Comparison of ENCODE assay signal across 14 mouse cellular contexts in genomic region chr11:76042041-76042638, GRCm38 (mm10). TPM values are rescaled to one million over a fixed set of nuclear protein-coding genes. Genes with fewer than 3 reads are reported as not detected.
DNase-seq lines count a peak whose midpoint lies in the region; ATAC-seq and TF ChIP-seq lines count a peak whose summit lies in the region.
"Had no signal": no experiment of that assay in that cellular context is flagged by ENCODE, and none has a peak within 500 bp of the region (broad histone marks: within the 10 kb centered on the region; RNA-seq: fewer than 3 reads in every experiment).

No protein-coding gene starts in this region.

- no peak for DNase-seq in forebrain, postnatal 0 days
- DNase-seq in forebrain, embryonic 14.5 days (ENCODE audit: low spot score) = no peak
- DNase-seq in lung, adult 18-20 months = no peak
- peak; percentile 25 for DNase-seq in heart, postnatal 25 days (ENCODE audit: low spot score)
- no peak for DNase-seq in stomach, postnatal 0 days (ENCODE audit: low spot score)
- no peak for DNase-seq in adrenal gland, postnatal 4 days (ENCODE audit: low spot score in 2 of 2)
- DNase-seq in urinary bladder, postnatal 25 days (ENCODE audit: low spot score) = no peak
- DNase-seq: kidney, adult 11 months; liver had no signal

- no peaks in the 10 kb centered on the region for H3K27me3 ChIP-seq in forebrain, postnatal 0 days (ENCODE audit: insufficient read depth, low read length)
- no peaks in the 10 kb centered on the region for H3K27me3 ChIP-seq in forebrain, embryonic 14.5 days (replicated peaks; ENCODE audit: control insufficient read depth, insufficient read depth, low read length)
- no peaks in the 10 kb centered on the region for H3K27me3 ChIP-seq in lung, embryonic 15.5 days
- no peaks in the 10 kb centered on the region for H3K27me3 ChIP-seq in stomach, postnatal 0 days (ENCODE audit: control insufficient read depth, insufficient read depth, low read length)
- H3K27me3 ChIP-seq: stomach, embryonic 15.5 days had no signal

- H3K4me2 ChIP-seq in forebrain, postnatal 0 days (ENCODE audit: low read depth) = no peak overlapping the region
- no peak overlapping the region for H3K4me2 ChIP-seq in forebrain, embryonic 14.5 days (ENCODE audit: low read length)
- no peak overlapping the region for H3K4me2 ChIP-seq in lung, embryonic 15.5 days
- no peak overlapping the region for H3K4me2 ChIP-seq in stomach, postnatal 0 days (replicated peaks; ENCODE audit: low read depth)
- H3K4me2 ChIP-seq: stomach, embryonic 15.5 days had no signal

- H3K4me3 ChIP-seq in forebrain, postnatal 0 days (ENCODE audit: low read depth, low read length) = no peak overlapping the region
- H3K4me3 ChIP-seq in forebrain, embryonic 14.5 days (ENCODE audit: low read depth, low read length) = no peak overlapping the region
- no peak overlapping the region for H3K4me3 ChIP-seq in lung, embryonic 15.5 days
- no peak overlapping the region for H3K4me3 ChIP-seq in stomach, postnatal 0 days (ENCODE audit: low read depth, low read length)
- H3K4me3 ChIP-seq: stomach, embryonic 15.5 days had no signal

- 64% methylated on average over 10 of the region's 10 CpGs for WGBS in forebrain, postnatal 0 days
- 72% methylated on average over 10 of the region's 10 CpGs for WGBS in forebrain, embryonic 14.5 days
- WGBS in lung, embryonic 15.5 days = 54% methylated on average over 10 of the region's 10 CpGs
- WGBS in stomach, postnatal 0 days = 65% methylated on average over 10 of the region's 10 CpGs

- TF ChIP-seq EP300 in stomach, postnatal 0 days (optimal IDR thresholded peaks at IDR 0.05) = no peak

- peaks cover 14% of the 10 kb centered on the region for H3K36me3 ChIP-seq in forebrain, postnatal 0 days (ENCODE audit: insufficient read depth)
- H3K36me3 ChIP-seq in forebrain, embryonic 14.5 days (ENCODE audit: control insufficient read depth, insufficient read depth, low read length) = peaks cover 21% of the 10 kb centered on the region
- no peaks in the 10 kb centered on the region for H3K36me3 ChIP-seq in lung, embryonic 15.5 days
- peaks cover 2% of the 10 kb centered on the region; the same call in 1 of the 2 replicates for H3K36me3 ChIP-seq in stomach, postnatal 0 days (ENCODE audit: control insufficient read depth, insufficient read depth, low read length)

- intact Hi-C loops in heart, postnatal 25 days (cut with DNase I) = no loop called here

- no peaks in the 10 kb centered on the region for H3K9me3 ChIP-seq in forebrain, postnatal 0 days (ENCODE audit: low read length)
- H3K9me3 ChIP-seq in forebrain, embryonic 14.5 days (replicated peaks; ENCODE audit: control insufficient read depth, low read length) = no peaks in the 10 kb centered on the region
- H3K9me3 ChIP-seq in lung, embryonic 15.5 days = no peaks in the 10 kb centered on the region
- no peaks in the 10 kb centered on the region for H3K9me3 ChIP-seq in stomach, postnatal 0 days (ENCODE audit: control insufficient read depth, low read length)
- H3K9me3 ChIP-seq: stomach, embryonic 15.5 days had no signal

- H3K4me1 ChIP-seq in forebrain, postnatal 0 days (ENCODE audit: insufficient read depth) = peaks cover 3% of the 10 kb centered on the region; the same call in 1 of the 2 replicates
- 0 out of 2 replicates have a peak, but pooled peaks cover 2% of the 10 kb centered on the region for H3K4me1 ChIP-seq in forebrain, embryonic 14.5 days (ENCODE audit: control insufficient read depth, insufficient read depth, low read length)
- H3K4me1 ChIP-seq in lung, embryonic 15.5 days = peaks cover 24% of the 10 kb centered on the region
- peaks cover 7% of the 10 kb centered on the region; the same call in 1 of the 2 replicates for H3K4me1 ChIP-seq in stomach, postnatal 0 days (replicated peaks; ENCODE audit: control insufficient read depth, insufficient read depth)
- H3K4me1 ChIP-seq: stomach, embryonic 15.5 days had no signal

- no peak for TF ChIP-seq CTCF in forebrain, postnatal 0 days (IDR thresholded peaks at IDR 0.05; ENCODE audit: low read depth)
- no peak for TF ChIP-seq CTCF in stomach, postnatal 0 days (IDR thresholded peaks at IDR 0.05; ENCODE audit: low read depth)

- H3K9ac ChIP-seq in forebrain, postnatal 0 days = no peak overlapping the region
- H3K9ac ChIP-seq in forebrain, embryonic 14.5 days (ENCODE audit: low read length) = no peak overlapping the region
- no peak overlapping the region for H3K9ac ChIP-seq in lung, embryonic 15.5 days
- H3K9ac ChIP-seq in stomach, postnatal 0 days (ENCODE audit: low read length) = no peak overlapping the region
- H3K9ac ChIP-seq: stomach, embryonic 15.5 days had no signal

- peak overlapping the region; percentile 46; the same call in 1 of the 2 replicates for H3K27ac ChIP-seq in forebrain, postnatal 0 days (ENCODE audit: low read depth, low read length)
- H3K27ac ChIP-seq in forebrain, embryonic 14.5 days (ENCODE audit: low read depth, low read length) = no peak overlapping the region
- H3K27ac ChIP-seq in lung, embryonic 15.5 days = peak overlapping the region; percentile 32
- H3K27ac ChIP-seq in stomach, postnatal 0 days (replicated peaks) = peak overlapping the region; percentile 53

- no peak for ATAC-seq in forebrain, postnatal 0 days
- ATAC-seq in forebrain, embryonic 14.5 days = no peak
- no peak for ATAC-seq in lung, embryonic 15.5 days (ENCODE audit: borderline replicate concordance, extremely low read depth, low FRiP score, low TSS enrichment)
- ATAC-seq in stomach, postnatal 0 days (ENCODE audit: low FRiP score, low TSS enrichment) = no peak

RNA-seq across cellular contexts. Expression of gene Rflnb, which starts 14.6 kb away (rescaled TPM):
- total RNA-seq in forebrain, postnatal 0 days (2014; rRNA removed) = 11.6 and 12.7 TPM in 2 replicates
- 9.1 and 14.0 TPM in 2 replicates for polyA plus RNA-seq in forebrain, postnatal 0 days (2015; fragmentation: Nextera tagmentation; extraction: Ambion mirVana)
- 3.6 and 4.6 TPM in 2 replicates for polyA plus RNA-seq in forebrain, embryonic 14.5 days (2014; fragmentation: Nextera tagmentation; extraction: Ambion mirVana)
- 49.1 and 49.6 TPM in 2 replicates for polyA plus RNA-seq in lung, embryonic 15.5 days (2015; fragmentation: Nextera tagmentation; extraction: Ambion mirVana)
- total RNA-seq in heart, postnatal 25 days (2021) = 10 to 100 TPM; 42.5 to 51.7 TPM
- 46.0 and 48.7 TPM in 2 replicates for polyA plus RNA-seq in stomach, postnatal 0 days (2015; fragmentation: Nextera tagmentation; extraction: Ambion mirVana)
- total RNA-seq in adrenal gland, postnatal 4 days (2021) = 10 to 100 TPM; 35.5 to 40.1 TPM

RNA-seq across cellular contexts. Expression of gene 1700016K19Rik, which starts 42.4 kb away (rescaled TPM):
- total RNA-seq in forebrain, postnatal 0 days (2014; rRNA removed) = 5.0 and 10.0 TPM in 2 replicates
- 7.7 and 8.0 TPM in 2 replicates for polyA plus RNA-seq in forebrain, postnatal 0 days (2015; fragmentation: Nextera tagmentation; extraction: Ambion mirVana)
- polyA plus RNA-seq in forebrain, embryonic 14.5 days (2014; fragmentation: Nextera tagmentation; extraction: Ambion mirVana) = 1.8 and 2.5 TPM in 2 replicates
- polyA plus RNA-seq in lung, embryonic 15.5 days (2015; fragmentation: Nextera tagmentation; extraction: Ambion mirVana) = 5.7 and 5.9 TPM in 2 replicates
- total RNA-seq in heart, postnatal 25 days (2021) = not detected
- polyA plus RNA-seq in stomach, postnatal 0 days (2015; fragmentation: Nextera tagmentation; extraction: Ambion mirVana) = 3.7 and 4.4 TPM in 2 replicates
- total RNA-seq in adrenal gland, postnatal 4 days (2021) = not detected
- total RNA-seq: adrenal gland, postnatal 10 days; monocyte, adult 5-6 weeks; neutrophil, adult 5-6 weeks had no signal
